Mouse (Mus musculus) midbrain, embryonic 15.5 days (tissue): ENCODE measurements around the gene Wwox. TPM values are rescaled to one million over a fixed set of nuclear protein-coding genes. Genes with fewer than 3 reads are reported as not detected.

Source experiments
- ATAC-seq: fragments of 200-750 bp; cut with Nextera tagmentation; replicated peaks from 2 replicates; pipeline ENCODE4 v1.8.0; 2017; ENCODE audit warnings: moderate TSS enrichment
- H3K27ac ChIP-seq: fragments of 300-500 bp; sonication (generic); 2 replicates; pipeline ENCODE4 v1.5.1; 2015; ENCODE audit warnings: mild to moderate bottlenecking, inconsistent platforms
- H3K27me3 ChIP-seq: fragments of 300-500 bp; sonication (generic); replicated peaks from 2 replicates; pipeline ENCODE4 v1.6.1; 2015; ENCODE audit warnings: inconsistent platforms
- H3K36me3 ChIP-seq: fragments of 300-500 bp; sonication (generic); replicated peaks from 2 replicates; pipeline ENCODE4 v1.6.1; 2015; ENCODE audit warnings: inconsistent platforms
- H3K4me1 ChIP-seq: fragments of 300-500 bp; sonication (generic); 2 replicates; pipeline ENCODE4 v1.6.1; 2015; ENCODE audit warnings: inconsistent platforms
- H3K4me2 ChIP-seq: fragments of 300-500 bp; sonication (generic); 2 replicates; pipeline ENCODE4 v1.6.1; 2015; ENCODE audit warnings: inconsistent platforms, mild to moderate bottlenecking, moderate library complexity
- H3K4me3 ChIP-seq: fragments of 300-500 bp; sonication (generic); 2 replicates; pipeline ENCODE4 v1.5.1; 2015; ENCODE audit warnings: mild to moderate bottlenecking, inconsistent platforms
- H3K9ac ChIP-seq: fragments of 300-500 bp; sonication (generic); 2 replicates; pipeline ENCODE4 v1.6.1; 2015; ENCODE audit warnings: mild to moderate bottlenecking, inconsistent platforms
- H3K9me3 ChIP-seq: fragments of 300-500 bp; sonication (generic); 2 replicates; pipeline ENCODE4 v1.6.1; 2016; ENCODE audit warnings: inconsistent platforms
- WGBS: fragments of 180-500 bp; shearing (Covaris S2); methylation state at CpG from one replicate; pipeline ENCODE4 v1.1.7; 2015; ENCODE audit warnings: mixed read lengths; 5-methylcytosine and 5-hydroxymethylcytosine counted together
- polyA plus RNA-seq: library from polyadenylated mRNA; unstranded; fragments of >200 nt; fragmentation: Nextera tagmentation; extraction: Ambion mirVana; gene quantifications from 2 replicates; pipeline ENCODE4 v1.2.1, GENCODE M21; 2015

Gene Wwox
- polyA plus RNA-seq, 1 experiment from 2014 or later = 13.2 TPM

- Histone ChIP-seq H3K9me3 (no peaks in the 10 kb centered on the region), H3K36me3 (no peaks in the 10 kb centered on the region), H3K9ac (no peak overlapping the region), H3K27ac (no peak overlapping the region), H3K4me1 (no peaks in the 10 kb centered on the region), H3K4me3 (no peak overlapping the region), H3K27me3 (no peaks in the 10 kb centered on the region), H3K4me2 (no peak overlapping the region)
- ATAC-seq = no peak
- WGBS = 83% methylated on average over 10 of the region's 10 CpGs
These were observed 586.1 kb downstream of the Wwox start for GRCm38 (mm10) chr8:115025390-115026098.

- H3K27ac ChIP-seq = no peak overlapping the region
- ATAC-seq = no peak
- 77% methylated on average over 7 of the region's 7 CpGs for WGBS
These were observed 586.7 kb downstream of the Wwox start for GRCm38 (mm10) chr8:115026201-115026600.

GRCm38 (mm10) chr8:115033194-115033593 lies 593.7 kb downstream of the Wwox start:
- Histone ChIP-seq H3K27ac (no peak overlapping the region), H3K27me3 (no peaks in the 10 kb centered on the region), H3K36me3 (no peaks in the 10 kb centered on the region), H3K9me3 (no peaks in the 10 kb centered on the region), H3K9ac (no peak overlapping the region), H3K4me3 (no peak overlapping the region), H3K4me1 (no peaks in the 10 kb centered on the region), H3K4me2 (no peak overlapping the region)
- ATAC-seq = no peak
- 56% methylated on average over 1 of the region's 1 CpGs for WGBS

More at GRCm38 (mm10) chr8:115026201-115026600, 586.7 kb downstream of the Wwox start:
- Histone ChIP-seq H3K4me1 (no peaks in the 10 kb centered on the region), H3K4me3 (no peak overlapping the region), H3K9ac (no peak overlapping the region), H3K9me3 (no peaks in the 10 kb centered on the region), H3K36me3 (no peaks in the 10 kb centered on the region), H3K27me3 (no peaks in the 10 kb centered on the region), H3K4me2 (no peak overlapping the region)

- Histone ChIP-seq H3K4me2 (no peak overlapping the region), H3K9me3 (no peaks in the 10 kb centered on the region), H3K9ac (no peak overlapping the region), H3K27me3 (no peaks in the 10 kb centered on the region), H3K27ac (no peak overlapping the region), H3K4me1 (no peaks in the 10 kb centered on the region), H3K36me3 (no peaks in the 10 kb centered on the region), H3K4me3 (no peak overlapping the region)
- no peak for ATAC-seq
- 88% methylated on average over 9 of the region's 9 CpGs for WGBS
These were observed 596.6 kb downstream of the Wwox start for GRCm38 (mm10) chr8:115036016-115036415.

GRCm38 (mm10) chr8:115038426-115038825 lies 599.0 kb downstream of the Wwox start:
- ATAC-seq = no peak
- H3K9ac ChIP-seq = no peak overlapping the region
- H3K4me3 ChIP-seq = no peak overlapping the region
- WGBS = 18% methylated on average over 4 of the region's 4 CpGs
- no peak overlapping the region for H3K27ac ChIP-seq
- no peaks in the 10 kb centered on the region for H3K9me3 ChIP-seq
- H3K4me1 ChIP-seq = no peaks in the 10 kb centered on the region
- no peak overlapping the region for H3K4me2 ChIP-seq
- no peaks in the 10 kb centered on the region for H3K27me3 ChIP-seq
- H3K36me3 ChIP-seq = no peaks in the 10 kb centered on the region

GRCm38 (mm10) chr8:115045746-115046145 lies 606.3 kb downstream of the Wwox start:
- no peaks in the 10 kb centered on the region for H3K9me3 ChIP-seq
- H3K27ac ChIP-seq = no peak overlapping the region
- 72% methylated on average over 7 of the region's 7 CpGs for WGBS
- H3K4me1 ChIP-seq = no peaks in the 10 kb centered on the region
- H3K4me2 ChIP-seq = no peak overlapping the region
- no peaks in the 10 kb centered on the region for H3K36me3 ChIP-seq
- ATAC-seq = no peak
- no peaks in the 10 kb centered on the region for H3K27me3 ChIP-seq
- H3K9ac ChIP-seq = no peak overlapping the region
- no peak overlapping the region for H3K4me3 ChIP-seq

GRCm38 (mm10) chr8:115046496-115046895 lies 607.0 kb downstream of the Wwox start:
- H3K27ac ChIP-seq = no peak overlapping the region
- no peak overlapping the region for H3K4me2 ChIP-seq
- no peak for ATAC-seq
- no peaks in the 10 kb centered on the region for H3K4me1 ChIP-seq
- no peaks in the 10 kb centered on the region for H3K36me3 ChIP-seq
- no peak overlapping the region for H3K4me3 ChIP-seq
- no peak overlapping the region for H3K9ac ChIP-seq
- no peaks in the 10 kb centered on the region for H3K9me3 ChIP-seq
- H3K27me3 ChIP-seq = no peaks in the 10 kb centered on the region
- WGBS = 63% methylated on average over 4 of the region's 4 CpGs

- no peak for ATAC-seq
- H3K4me2 ChIP-seq = no peak overlapping the region
- H3K4me3 ChIP-seq = no peak overlapping the region
- H3K27ac ChIP-seq = no peak overlapping the region
- no peaks in the 10 kb centered on the region for H3K4me1 ChIP-seq
- H3K9me3 ChIP-seq = no peaks in the 10 kb centered on the region
- no peaks in the 10 kb centered on the region for H3K27me3 ChIP-seq
- no peak overlapping the region for H3K9ac ChIP-seq
- no peaks in the 10 kb centered on the region for H3K36me3 ChIP-seq
- WGBS = 89% methylated on average over 12 of the region's 12 CpGs
These were observed 618.9 kb downstream of the Wwox start for GRCm38 (mm10) chr8:115058193-115058835.

GRCm38 (mm10) chr8:115063623-115064022 lies 624.2 kb downstream of the Wwox start:
- WGBS = 86% methylated on average over 5 of the region's 5 CpGs
- no peak overlapping the region for H3K4me2 ChIP-seq
- H3K27ac ChIP-seq = no peak overlapping the region
- no peaks in the 10 kb centered on the region for H3K9me3 ChIP-seq
- 0 out of 2 replicates have a peak, but pooled peaks cover 3% of the 10 kb centered on the region for H3K27me3 ChIP-seq
- no peaks in the 10 kb centered on the region for H3K36me3 ChIP-seq
- no peak overlapping the region for H3K4me3 ChIP-seq
- H3K9ac ChIP-seq = no peak overlapping the region
- no peak for ATAC-seq
- H3K4me1 ChIP-seq = no peaks in the 10 kb centered on the region

GRCm38 (mm10) chr8:115064691-115065090 lies 625.2 kb downstream of the Wwox start:
- no peaks in the 10 kb centered on the region for H3K36me3 ChIP-seq
- H3K4me2 ChIP-seq = no peak overlapping the region
- H3K9ac ChIP-seq = no peak overlapping the region
- no peaks in the 10 kb centered on the region for H3K4me1 ChIP-seq
- no peaks in the 10 kb centered on the region for H3K9me3 ChIP-seq
- H3K27ac ChIP-seq = no peak overlapping the region
- WGBS = 92% methylated on average over 15 of the region's 15 CpGs
- no peak for ATAC-seq
- 0 out of 2 replicates have a peak, but pooled peaks cover 3% of the 10 kb centered on the region for H3K27me3 ChIP-seq
- H3K4me3 ChIP-seq = no peak overlapping the region

- 46% methylated on average over 7 of the region's 7 CpGs for WGBS
- no peaks in the 10 kb centered on the region for H3K4me1 ChIP-seq
- H3K36me3 ChIP-seq = no peaks in the 10 kb centered on the region
- 0 out of 2 replicates have a peak, but pooled peaks cover 3% of the 10 kb centered on the region for H3K27me3 ChIP-seq
- H3K9me3 ChIP-seq = no peaks in the 10 kb centered on the region
- no peak overlapping the region for H3K9ac ChIP-seq
- H3K4me3 ChIP-seq = no peak overlapping the region
- H3K4me2 ChIP-seq = no peak overlapping the region
- no peak overlapping the region for H3K27ac ChIP-seq
- no peak for ATAC-seq
These were observed 625.9 kb downstream of the Wwox start for GRCm38 (mm10) chr8:115065386-115065785.

GRCm38 (mm10) chr8:115066550-115067058 lies 627.1 kb downstream of the Wwox start:
- no peak overlapping the region for H3K4me3 ChIP-seq
- H3K36me3 ChIP-seq = no peaks in the 10 kb centered on the region
- WGBS = 83% methylated on average over 8 of the region's 8 CpGs
- no peak for ATAC-seq
- no peak overlapping the region for H3K4me2 ChIP-seq
- H3K27me3 ChIP-seq = 0 out of 2 replicates have a peak, but pooled peaks cover 3% of the 10 kb centered on the region
- no peaks in the 10 kb centered on the region for H3K4me1 ChIP-seq
- H3K27ac ChIP-seq = no peak overlapping the region
- no peaks in the 10 kb centered on the region for H3K9me3 ChIP-seq
- H3K9ac ChIP-seq = no peak overlapping the region
